Mouse (Mus musculus) midbrain, embryonic 10.5 days (tissue): Measurements from ENCODE around the gene Angptl4. TPM values are rescaled to one million over a fixed set of nuclear protein-coding genes. Genes with fewer than 3 reads are reported as not detected.

Source experiments
- DNase-seq: peaks from one replicate; pipeline ENCODE4 v3.0.0-alpha.2; 2017; ENCODE audit warnings: low spot score
- H3K27ac ChIP-seq: fragments of 300-500 bp; sonication (generic); replicated peaks from 2 replicates; pipeline ENCODE4 v1.5.1; 2016; ENCODE audit warnings: mild to moderate bottlenecking
- H3K27me3 ChIP-seq: fragments of 300-500 bp; sonication (generic); 2 replicates; pipeline ENCODE4 v1.6.1; 2016; ENCODE audit warnings: low read depth, mild to moderate bottlenecking; ENCODE audit not compliant: poor library complexity, severe bottlenecking
- H3K36me3 ChIP-seq: fragments of 300-500 bp; sonication (generic); 2 replicates; pipeline ENCODE4 v1.6.1; 2016; ENCODE audit warnings: mild to moderate bottlenecking, moderate library complexity
- H3K4me1 ChIP-seq: fragments of 300-500 bp; sonication (generic); 2 replicates; pipeline ENCODE4 v1.6.1; 2016
- H3K4me3 ChIP-seq: fragments of 300-500 bp; sonication (generic); 2 replicates; pipeline ENCODE4 v1.5.1; 2016; ENCODE audit warnings: mild to moderate bottlenecking, moderate library complexity
- H3K9me3 ChIP-seq: fragments of 300-500 bp; sonication (generic); replicated peaks from 2 replicates; pipeline ENCODE4 v1.6.1; 2016; ENCODE audit warnings: mild to moderate bottlenecking
- WGBS: fragments of 180-500 bp; shearing (Covaris S2); methylation state at CpG from one replicate; pipeline ENCODE4 v1.1.7; 2016; 5-methylcytosine and 5-hydroxymethylcytosine counted together
- polyA plus RNA-seq: library from polyadenylated mRNA; unstranded; fragments of >200 nt; fragmentation: Nextera tagmentation; extraction: Ambion mirVana; gene quantifications from 2 replicates; pipeline ENCODE4 v1.2.1, GENCODE M21; 2016

Angptl4 gene
- polyA plus RNA-seq, 1 experiment from 2014 or later, result 17.7 TPM

GRCm38 (mm10) chr17:33816612-33817011 is 35.0 kb upstream of the Angptl4 start:
- peaks cover 36% of the 10 kb centered on the region for H3K36me3 ChIP-seq
- peak overlapping the region; percentile 89 for H3K27ac ChIP-seq
- peaks cover 4% of the 10 kb centered on the region; the same call in 1 of the 2 replicates for H3K27me3 ChIP-seq
- DNase-seq, result no peak
- no peaks in the 10 kb centered on the region for H3K9me3 ChIP-seq
- H3K4me1 ChIP-seq, result peaks cover 29% of the 10 kb centered on the region
- WGBS, result 89% methylated on average over 5 of the region's 5 CpGs
- H3K4me3 ChIP-seq, result peak overlapping the region; percentile 68

- WGBS, result 95% methylated on average over 6 of the region's 6 CpGs
- DNase-seq, result no peak
- H3K27me3 ChIP-seq, result peaks cover 16% of the 10 kb centered on the region
Measured at GRCm38 (mm10) chr17:33815399-33815798, 33.8 kb upstream of the Angptl4 start.

DNA sequence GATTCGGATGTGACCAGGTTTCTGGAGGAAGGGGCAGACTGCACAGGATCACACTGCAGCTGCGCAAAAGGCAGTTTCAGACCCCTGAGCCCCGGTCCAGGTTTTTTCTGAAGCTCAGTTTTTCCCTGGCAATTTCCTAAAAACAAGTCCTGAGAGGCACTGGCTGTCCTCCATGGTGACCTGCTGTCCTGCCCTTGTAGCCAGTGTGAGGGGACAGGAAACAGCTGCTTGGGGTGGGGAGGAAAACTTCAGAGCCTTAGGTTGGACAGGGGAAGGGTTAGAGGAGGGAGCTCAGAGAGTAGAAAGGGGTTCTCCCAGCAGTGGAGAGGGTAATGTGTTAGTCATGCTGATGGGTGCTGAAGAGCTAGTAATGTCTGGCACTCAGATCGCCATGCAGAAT is 31.4 kb upstream of the Angptl4 start:
- no peak for DNase-seq
- Histone ChIP-seq H3K4me3 (no peak overlapping the region), H3K36me3 (0 out of 2 replicates have a peak, but pooled peaks cover under 1% of the 10 kb centered on the region), H3K9me3 (no peaks in the 10 kb centered on the region), H3K27ac (no peak overlapping the region), H3K27me3 (peaks cover 13% of the 10 kb centered on the region), H3K4me1 (peaks cover 27% of the 10 kb centered on the region)
- WGBS, result 73% methylated on average over 4 of the region's 4 CpGs

More at GRCm38 (mm10) chr17:33815399-33815798, 33.8 kb upstream of the Angptl4 start:
- peaks cover 35% of the 10 kb centered on the region for H3K4me1 ChIP-seq
- H3K36me3 ChIP-seq, result peaks cover 24% of the 10 kb centered on the region
- H3K4me3 ChIP-seq, result no peak overlapping the region
- H3K27ac ChIP-seq, result no peak overlapping the region
- H3K9me3 ChIP-seq, result no peaks in the 10 kb centered on the region

GRCm38 (mm10) chr17:33812475-33812874 is 30.8 kb upstream of the Angptl4 start:
- Histone ChIP-seq H3K27me3 (peaks cover 13% of the 10 kb centered on the region), H3K36me3 (no peaks in the 10 kb centered on the region), H3K27ac (no peak overlapping the region), H3K9me3 (no peaks in the 10 kb centered on the region), H3K4me3 (no peak overlapping the region), H3K4me1 (peaks cover 22% of the 10 kb centered on the region)
- DNase-seq, result no peak
- WGBS, result 75% methylated on average over 3 of the region's 3 CpGs

DNA sequence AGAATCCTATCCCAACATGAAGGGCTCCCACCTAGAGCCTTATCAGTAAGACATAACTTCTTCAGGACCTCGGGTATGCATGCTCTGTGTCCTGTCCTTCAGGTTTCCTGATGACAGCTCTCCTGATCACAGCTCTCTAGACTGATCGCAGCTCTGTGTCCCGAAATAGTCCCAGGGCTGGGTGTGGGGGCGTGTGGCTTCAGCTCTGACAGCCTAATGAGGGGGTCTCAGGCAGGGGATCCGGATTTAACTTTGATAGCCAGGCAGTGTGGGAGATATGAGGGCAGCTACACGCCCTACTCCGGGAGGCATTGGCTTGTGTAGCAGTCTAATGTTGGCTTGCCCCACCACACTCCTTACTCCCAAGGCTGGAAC is 29.5 kb upstream of the Angptl4 start:
- no peaks in the 10 kb centered on the region for H3K9me3 ChIP-seq
- no peaks in the 10 kb centered on the region for H3K36me3 ChIP-seq
- H3K4me1 ChIP-seq, result peaks cover 13% of the 10 kb centered on the region
- WGBS, result 30% methylated on average over 7 of the region's 7 CpGs
- no peak for DNase-seq
- H3K27ac ChIP-seq, result no peak overlapping the region
- H3K27me3 ChIP-seq, result peaks cover 13% of the 10 kb centered on the region
- H3K4me3 ChIP-seq, result peak overlapping the region; percentile 66

GRCm38 (mm10) chr17:33810334-33811141 is 28.9 kb upstream of the Angptl4 start, which contains the start of gene Kank3:
Kank3 (plus strand) TSS chr17:33810519.
- Histone ChIP-seq H3K4me1 (peaks cover 13% of the 10 kb centered on the region), H3K4me3 (peak within 1 kb of the TSS; percentile 66), H3K36me3 (no peaks in the 10 kb centered on the region), H3K27ac (peak within 1 kb of the TSS; percentile 43; the same call in 1 of the 2 replicates), H3K9me3 (no peaks in the 10 kb centered on the region), H3K27me3 (peaks cover 13% of the 10 kb centered on the region)
- under 1% methylated on average over 36 of the region's 36 CpGs for WGBS
- DNase-seq, result peak; percentile 89

GRCm38 (mm10) chr17:33808192-33808591 is 26.6 kb upstream of the Angptl4 start:
- no peak for DNase-seq
- 38% methylated on average over 10 of the region's 10 CpGs for WGBS
- Histone ChIP-seq H3K9me3 (no peaks in the 10 kb centered on the region), H3K4me1 (peaks cover 13% of the 10 kb centered on the region), H3K36me3 (no peaks in the 10 kb centered on the region), H3K4me3 (no peak overlapping the region), H3K27me3 (peaks cover 13% of the 10 kb centered on the region), H3K27ac (no peak overlapping the region)

- H3K27me3 ChIP-seq, result peaks cover 13% of the 10 kb centered on the region
- H3K36me3 ChIP-seq, result no peaks in the 10 kb centered on the region
- peaks cover 13% of the 10 kb centered on the region for H3K4me1 ChIP-seq
- no peak overlapping the region for H3K27ac ChIP-seq
- H3K4me3 ChIP-seq, result no peak overlapping the region
- no peaks in the 10 kb centered on the region for H3K9me3 ChIP-seq
- DNase-seq, result no peak
- WGBS, result 71% methylated on average over 9 of the region's 9 CpGs
Measured at GRCm38 (mm10) chr17:33807181-33807888, 25.7 kb upstream of the Angptl4 start.

DNA sequence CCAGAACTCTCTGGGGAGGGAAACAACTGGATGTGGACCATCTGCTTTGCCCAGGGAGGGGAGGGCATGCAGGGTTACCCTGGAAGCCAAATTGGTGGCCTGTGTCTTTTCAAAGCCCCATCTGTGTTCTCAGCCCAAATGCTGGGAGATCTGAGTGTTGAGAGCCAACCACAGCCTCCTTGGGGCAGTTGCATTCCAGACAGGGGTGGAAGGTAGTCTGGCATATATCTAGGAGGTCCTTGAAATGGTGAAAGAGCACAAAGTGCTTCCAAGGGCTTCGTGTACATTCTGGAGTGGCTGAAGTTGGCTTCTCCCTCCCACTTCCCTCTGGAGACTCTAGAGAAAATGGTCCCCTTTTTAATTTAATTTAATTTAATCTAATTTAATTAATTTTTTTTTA is 23.1 kb upstream of the Angptl4 start:
- no peak overlapping the region for H3K4me3 ChIP-seq
- no peaks in the 10 kb centered on the region for H3K36me3 ChIP-seq
- no peak for DNase-seq
- H3K27ac ChIP-seq, result no peak overlapping the region
- H3K9me3 ChIP-seq, result no peaks in the 10 kb centered on the region
- no peaks in the 10 kb centered on the region for H3K27me3 ChIP-seq
- H3K4me1 ChIP-seq, result no peaks in the 10 kb centered on the region
- WGBS, result 68% methylated on average over 1 of the region's 1 CpGs

- DNase-seq, result no peak
Measured at GRCm38 (mm10) chr17:33804205-33804604, 22.6 kb upstream of the Angptl4 start.

GRCm38 (mm10) chr17:33802221-33802620 is 20.6 kb upstream of the Angptl4 start:
- Histone ChIP-seq H3K36me3 (no peaks in the 10 kb centered on the region), H3K4me1 (no peaks in the 10 kb centered on the region), H3K27me3 (no peaks in the 10 kb centered on the region), H3K4me3 (no peak overlapping the region), H3K9me3 (no peaks in the 10 kb centered on the region), H3K27ac (no peak overlapping the region)
- DNase-seq, result no peak
- 1% methylated on average over 2 of the region's 2 CpGs for WGBS

More at GRCm38 (mm10) chr17:33804205-33804604, 22.6 kb upstream of the Angptl4 start:
- 67% methylated on average over 4 of the region's 4 CpGs for WGBS
- no peak overlapping the region for H3K27ac ChIP-seq
- H3K4me3 ChIP-seq, result no peak overlapping the region
- no peaks in the 10 kb centered on the region for H3K9me3 ChIP-seq
- H3K4me1 ChIP-seq, result no peaks in the 10 kb centered on the region
- H3K36me3 ChIP-seq, result no peaks in the 10 kb centered on the region
- no peaks in the 10 kb centered on the region for H3K27me3 ChIP-seq

DNA sequence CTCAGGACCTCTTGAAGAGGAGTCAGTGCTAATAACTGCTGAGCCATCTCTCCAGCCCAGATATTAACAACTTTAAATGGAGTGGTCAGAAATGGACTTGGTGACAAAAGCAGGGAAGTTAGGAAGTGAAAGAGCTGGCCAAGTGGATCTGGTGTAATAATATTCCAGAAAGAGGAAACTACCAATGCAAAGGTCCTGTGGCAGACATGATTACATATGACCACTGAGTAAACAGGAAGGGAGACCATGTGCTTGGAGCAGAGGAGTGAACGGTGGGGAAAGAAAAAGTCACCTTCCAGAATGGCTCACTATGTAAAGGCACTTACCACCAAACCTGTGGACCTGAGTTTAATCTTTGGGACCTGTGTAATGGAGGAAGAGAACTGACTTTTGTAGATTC is 17.6 kb upstream of the Angptl4 start:
- H3K4me1 ChIP-seq, result no peaks in the 10 kb centered on the region
- 74% methylated on average over 1 of the region's 1 CpGs for WGBS
- no peaks in the 10 kb centered on the region for H3K36me3 ChIP-seq
- H3K4me3 ChIP-seq, result no peak overlapping the region
- no peaks in the 10 kb centered on the region for H3K27me3 ChIP-seq
- H3K9me3 ChIP-seq, result no peaks in the 10 kb centered on the region
- no peak for DNase-seq
- H3K27ac ChIP-seq, result no peak overlapping the region

GRCm38 (mm10) chr17:33798306-33798705 is 16.7 kb upstream of the Angptl4 start:
- Histone ChIP-seq H3K27ac (no peak overlapping the region), H3K9me3 (no peaks in the 10 kb centered on the region), H3K4me3 (no peak overlapping the region), H3K36me3 (no peaks in the 10 kb centered on the region), H3K27me3 (no peaks in the 10 kb centered on the region), H3K4me1 (no peaks in the 10 kb centered on the region)
- DNase-seq, result no peak
- 58% methylated on average over 3 of the region's 3 CpGs for WGBS
